Mouse (Mus musculus) CH12.LX (cell line): ENCODE measurements around the gene Aasdh. TPM values are rescaled to one million over a fixed set of nuclear protein-coding genes. Genes with fewer than 3 reads are reported as not detected.

Experiments used
- DNase-seq: peaks from one replicate; pipeline ENCODE4 v3.0.0-alpha.2; 2013; ENCODE audit errors: extremely low read depth
- H3K27ac ChIP-seq: 2 replicates; pipeline ENCODE4 v1.5.1; 2012; ENCODE audit warnings: low read depth, mild to moderate bottlenecking, control low read depth, moderate library complexity; ENCODE audit not compliant: insufficient read depth
- H3K27me3 ChIP-seq: replicated peaks from 2 replicates; pipeline ENCODE3; 2012; ENCODE audit warnings: inconsistent platforms
- H3K36me3 ChIP-seq, 2 experiments: replicated peaks in 1 of 2; 2 replicates each; pipeline versions ENCODE3 to v1.6.1; 2012; ENCODE audit warnings: inconsistent platforms in 1 of 2, low read length in 1 of 2, mild to moderate bottlenecking in 1 of 2, mixed read lengths in 1 of 2, moderate library complexity in 1 of 2; ENCODE audit not compliant: control insufficient read depth in 1 of 2, insufficient read depth in 1 of 2
- H3K4me1 ChIP-seq, 2 experiments: 2 replicates each; pipeline ENCODE4 v1.6.1; 2012; ENCODE audit warnings: inconsistent platforms in 1 of 2, moderate library complexity in 1 of 2; ENCODE audit not compliant: insufficient read depth in 2 of 2, control insufficient read depth in 1 of 2
- H3K4me2 ChIP-seq: 2 replicates; pipeline ENCODE4 v1.6.1; 2012; ENCODE audit warnings: low read depth, mild to moderate bottlenecking, control low read depth; ENCODE audit not compliant: poor library complexity, insufficient read depth, severe bottlenecking
- H3K4me3 ChIP-seq, 3 experiments: fragments of 150-350 bp in 1 of 3; sonication (generic) in 1 of 3; replicated peaks in 1 of 3; 2 replicates each; pipeline versions ENCODE3 to v1.5.1; 2011 to 2012; ENCODE audit warnings: low read depth in 2 of 3, low read length in 2 of 3, mild to moderate bottlenecking in 2 of 3, moderate library complexity in 2 of 3, control low read depth in 1 of 3, improper control_type of control experiment in 1 of 3, inconsistent platforms in 1 of 3, mixed read lengths in 1 of 3; ENCODE audit not compliant: poor library complexity in 1 of 3
- H3K79me2 ChIP-seq: replicated peaks from 2 replicates; pipeline ENCODE4 v1.6.1; 2012; ENCODE audit warnings: mild to moderate bottlenecking, moderate library complexity; ENCODE audit not compliant: control insufficient read depth, poor library complexity, insufficient read depth, severe bottlenecking; ENCODE audit errors: extremely low read depth
- H3K9ac ChIP-seq: 2 replicates; pipeline ENCODE4 v1.6.1; 2012; ENCODE audit warnings: low read depth, mild to moderate bottlenecking, control low read depth, moderate library complexity; ENCODE audit not compliant: insufficient read depth
- H3K9me3 ChIP-seq: replicated peaks from 2 replicates; pipeline ENCODE3; 2012; ENCODE audit warnings: low read length, inconsistent platforms, mixed read lengths
- CHD1 ChIP-seq: IDR thresholded peaks from 2 replicates; pipeline ENCODE4 v1.6.1; 2012; ENCODE audit warnings: low read depth, low read length, improper control_type of control experiment, inconsistent platforms
- CHD2 ChIP-seq: IDR thresholded peaks from 2 replicates; pipeline ENCODE4 v1.6.1; 2011; ENCODE audit warnings: low read length, improper control_type of control experiment
- CTCF ChIP-seq, 2 experiments: IDR thresholded peaks in 1 of 2; conservative IDR thresholded peaks in 1 of 2; 2 replicates each; pipeline ENCODE4 v1.5.1; 2011 to 2012; ENCODE audit warnings: low read depth in 2 of 2, low read length in 2 of 2, improper control_type of control experiment in 1 of 2, inconsistent platforms in 1 of 2, mild to moderate bottlenecking in 1 of 2, moderate library complexity in 1 of 2
- E2F4 ChIP-seq: IDR thresholded peaks from 2 replicates; pipeline ENCODE4 v1.6.1; 2011; ENCODE audit warnings: low read depth, low read length, improper control_type of control experiment; ENCODE audit not compliant: insufficient replicate concordance
- ETS1 ChIP-seq: conservative IDR thresholded peaks from 2 replicates; pipeline ENCODE4 v1.6.1; 2012; ENCODE audit warnings: low read depth, mild to moderate bottlenecking, inconsistent platforms, low read length, improper control_type of control experiment, moderate library complexity
- HCFC1 ChIP-seq: IDR thresholded peaks from 2 replicates; pipeline ENCODE4 v1.6.1; 2012; ENCODE audit warnings: low read depth, mild to moderate bottlenecking, inconsistent platforms, low read length, improper control_type of control experiment
- JUN ChIP-seq: IDR thresholded peaks from 2 replicates; pipeline ENCODE4 v1.6.1; 2011; ENCODE audit warnings: low read depth, mild to moderate bottlenecking, low read length, improper control_type of control experiment, moderate library complexity; ENCODE audit not compliant: insufficient read depth
- JUND ChIP-seq: conservative IDR thresholded peaks from 2 replicates; pipeline ENCODE4 v1.6.1; 2011; ENCODE audit warnings: low read depth, low read length, improper control_type of control experiment
- KAT2A ChIP-seq: IDR thresholded peaks from 2 replicates; pipeline ENCODE4 v1.6.1; 2012; ENCODE audit warnings: low read length, improper control_type of control experiment, inconsistent platforms; ENCODE audit not compliant: insufficient replicate concordance
- MAFK ChIP-seq: IDR thresholded peaks from 2 replicates; pipeline ENCODE4 v1.6.1; 2011; ENCODE audit warnings: low read length, improper control_type of control experiment; ENCODE audit not compliant: insufficient replicate concordance
- MAX ChIP-seq: IDR thresholded peaks from 2 replicates; pipeline ENCODE4 v1.6.1; 2011; ENCODE audit warnings: low read length, improper control_type of control experiment
- MEF2A ChIP-seq: IDR thresholded peaks from 2 replicates; pipeline ENCODE4 v1.6.1; 2014; ENCODE audit warnings: low read depth, mild to moderate bottlenecking, inconsistent platforms, low read length, improper control_type of control experiment, borderline replicate concordance
- NRF1 ChIP-seq: IDR thresholded peaks from 2 replicates; pipeline ENCODE4 v1.6.1; 2014; ENCODE audit warnings: low read depth, mild to moderate bottlenecking, inconsistent platforms, low read length, improper control_type of control experiment, moderate library complexity
- PAX5 ChIP-seq: IDR thresholded peaks from 2 replicates; pipeline ENCODE4 v1.6.1; 2012; ENCODE audit warnings: low read length, inconsistent platforms, mixed read lengths
- POLR2A ChIP-seq: IDR thresholded peaks from 2 replicates; pipeline ENCODE4 v1.6.1; 2011; ENCODE audit warnings: low read depth, mild to moderate bottlenecking, improper control_type of control experiment, low read length
- POLR2AphosphoS2 ChIP-seq: IDR thresholded peaks from 2 replicates; pipeline ENCODE4 v1.6.1; 2011; ENCODE audit warnings: low read depth, low read length, improper control_type of control experiment
- RAD21 ChIP-seq: IDR thresholded peaks from 2 replicates; pipeline ENCODE4 v1.6.1; 2011; ENCODE audit warnings: low read depth, mild to moderate bottlenecking, low read length, improper control_type of control experiment, moderate library complexity
- RCOR1 ChIP-seq: conservative IDR thresholded peaks from 2 replicates; pipeline ENCODE4 v1.6.1; 2012; ENCODE audit warnings: low read depth, mild to moderate bottlenecking, inconsistent platforms, low read length, improper control_type of control experiment
- SIN3A ChIP-seq: IDR thresholded peaks from 2 replicates; pipeline ENCODE4 v1.6.1; 2012; ENCODE audit warnings: low read length, improper control_type of control experiment, inconsistent platforms
- SMC3 ChIP-seq: IDR thresholded peaks from 2 replicates; pipeline ENCODE4 v1.6.1; 2011; ENCODE audit warnings: low read depth, low read length, improper control_type of control experiment
- TBP ChIP-seq: conservative IDR thresholded peaks from 2 replicates; pipeline ENCODE4 v1.6.1; 2011; ENCODE audit warnings: low read depth, low read length, improper control_type of control experiment
- TCF12 ChIP-seq: IDR thresholded peaks from 2 replicates; pipeline ENCODE4 v1.6.1; 2014; ENCODE audit warnings: low read depth, mild to moderate bottlenecking, inconsistent platforms, low read length, improper control_type of control experiment
- USF2 ChIP-seq: conservative IDR thresholded peaks from 2 replicates; pipeline ENCODE4 v1.6.1; 2011; ENCODE audit warnings: low read depth, low read length, improper control_type of control experiment
- ZC3H11A ChIP-seq: IDR thresholded peaks from 2 replicates; pipeline ENCODE4 v1.6.1; 2012; ENCODE audit warnings: low read depth, mild to moderate bottlenecking, inconsistent platforms, low read length, improper control_type of control experiment
- ZKSCAN1 ChIP-seq: IDR thresholded peaks from 2 replicates; pipeline ENCODE4 v1.6.1; 2012; ENCODE audit warnings: low read depth, inconsistent platforms, low read length, improper control_type of control experiment, borderline replicate concordance
- dilution Hi-C: fragments of 300-500 bp; cut with MboI; formaldehyde crosslinking; loops from 2 replicates; pipeline ENCODE4 v1.14.3; 2020; ENCODE audit warnings: low sequenced_read_pairs; ENCODE audit not compliant: extremely low pct_unique_long_range_greater_than_20kb, extremely low pct_ligation_motif_present
- in situ Hi-C: fragments of 300-500 bp; cut with MboI; formaldehyde crosslinking; loops from 3 replicates; pipeline ENCODE4 v1.14.3; 2019; ENCODE audit warnings: low sequenced_read_pairs, low pct_ligation_motif_present, low pct_unique_long_range_greater_than_20kb, mixed read lengths
- polyA plus RNA-seq: library from polyadenylated mRNA; unstranded; fragments of >175 nt; gene quantifications from 2 replicates; pipeline ENCODE4 v1.2.1, GENCODE M21; 2012; ENCODE audit warnings: low read depth; ENCODE audit not compliant: insufficient read length
- total RNA-seq, 2 experiments: library from RNA; depleted of rRNA; stranded (reverse); fragments of 300-350 nt in 1 of 2; fragments of >200 nt in 1 of 2; gene quantifications; 2 replicates each; pipeline ENCODE4 v1.2.3; 2012 to 2014

The Aasdh gene
- total and polyA plus RNA-seq, 3 experiments, result 20.9 to 24.2 (median 21.0) TPM

DNA sequence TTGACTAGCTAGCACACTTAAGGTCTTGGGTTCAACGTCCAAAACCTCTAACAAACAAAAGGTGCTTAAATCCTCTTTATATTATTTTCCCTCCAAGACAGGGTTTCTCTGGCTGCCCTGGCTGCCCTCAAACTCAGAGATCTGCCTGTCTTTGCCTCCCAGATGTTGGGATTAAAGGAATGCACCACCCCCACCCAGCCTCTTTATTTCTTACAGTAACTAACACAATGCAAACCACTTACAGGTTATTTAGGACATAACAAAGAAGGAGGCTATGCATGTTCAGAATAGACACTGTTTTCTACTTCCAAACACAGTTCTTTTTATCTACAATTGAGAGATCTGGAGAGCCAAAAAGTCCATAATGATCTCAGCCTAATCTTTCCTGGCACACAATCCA is 19.0 kb upstream of the Aasdh start:
- H3K27me3 ChIP-seq, result no peaks in the 10 kb centered on the region
- in situ Hi-C loops, result no loop called here
- H3K9ac ChIP-seq, result no peak overlapping the region
- peaks cover 10% of the 10 kb centered on the region for H3K79me2 ChIP-seq
- peaks cover 54 to 96% of the 10 kb centered on the region in 2 experiments for H3K36me3 ChIP-seq
- no peak for TF ChIP-seq JUN
- TF ChIP-seq KAT2A, result no peak
- TF ChIP-seq MEF2A, result no peak
- H3K4me1 ChIP-seq, result 0 out of 4 replicates have a peak, but pooled peaks cover 0 to 3% of the 10 kb centered on the region in 2 experiments
- no peak for DNase-seq
- dilution Hi-C loops, result no loop called here
- no peaks in the 10 kb centered on the region for H3K9me3 ChIP-seq
- H3K4me3 ChIP-seq, result no peak overlapping the region
- H3K4me2 ChIP-seq, result no peak overlapping the region
- no peak overlapping the region for H3K27ac ChIP-seq

- DNase-seq, result no peak
Measured at GRCm38 (mm10) chr5:76923428-76923827, 18.1 kb upstream of the Aasdh start.

GRCm38 (mm10) chr5:76922833-76923232 is 17.5 kb upstream of the Aasdh start:
- H3K4me3 ChIP-seq, result no peak overlapping the region
- H3K4me1 ChIP-seq, result no peaks in the 10 kb centered on the region
- no peak for DNase-seq
- no peaks in the 10 kb centered on the region for H3K27me3 ChIP-seq
- H3K9ac ChIP-seq, result no peak overlapping the region
- H3K79me2 ChIP-seq, result no peaks in the 10 kb centered on the region; the same call in 1 of the 2 replicates
- dilution Hi-C loops (no loop called here), in situ Hi-C loops (no loop called here)
- no peak overlapping the region for H3K4me2 ChIP-seq
- no peak overlapping the region for H3K27ac ChIP-seq
- peaks cover 62 to 96% of the 10 kb centered on the region in 2 experiments for H3K36me3 ChIP-seq
- TF ChIP-seq POLR2A, result no peak
- no peak for TF ChIP-seq NRF1
- no peak for TF ChIP-seq MAFK
- TF ChIP-seq USF2, result no peak
- no peak for TF ChIP-seq CHD2
- no peak for TF ChIP-seq CHD1
- TF ChIP-seq ZKSCAN1, result no peak
- no peak for TF ChIP-seq E2F4
- TF ChIP-seq MAX, result no peak
- TF ChIP-seq ZC3H11A, result no peak
- TF ChIP-seq TCF12, result no peak
- no peak for TF ChIP-seq RAD21
- no peaks in the 10 kb centered on the region for H3K9me3 ChIP-seq

More at GRCm38 (mm10) chr5:76923428-76923827, 18.1 kb upstream of the Aasdh start:
- Histone ChIP-seq H3K4me1 (no peaks in the 10 kb centered on the region), H3K79me2 (peaks cover 4% of the 10 kb centered on the region), H3K27me3 (no peaks in the 10 kb centered on the region), H3K36me3 (peaks cover 57 to 95% of the 10 kb centered on the region in 2 experiments), H3K9ac (no peak overlapping the region), H3K4me2 (no peak overlapping the region), H3K9me3 (no peaks in the 10 kb centered on the region), H3K4me3 (no peak overlapping the region), H3K27ac (no peak overlapping the region)
- dilution Hi-C loops, result no loop called here
- in situ Hi-C loops, result no loop called here
- TF ChIP-seq USF2 (no peak), SMC3 (no peak), HCFC1 (no peak), POLR2AphosphoS2 (no peak), TCF12 (no peak), JUND (no peak), RCOR1 (no peak), PAX5 (no peak), SIN3A (no peak), NRF1 (no peak), MEF2A (no peak), TBP (no peak), ZC3H11A (no peak), CTCF (conservative IDR thresholded peaks at IDR 0.05 in 1 of 2, IDR thresholded peaks at IDR 0.05 in 1 of 2; ENCODE audit: low read depth in 2 of 2, low read length in 2 of 2) (no peak), ETS1 (no peak), E2F4 (no peak), RAD21 (no peak)
